Mouse (Mus musculus): ENCODE data around the gene Gm21028.
"Not testable (repeated sequence)": the region's sequence is repeated elsewhere in the genome, so short reads cannot be mapped to it uniquely, and the experiment has no call there.

The Gm21028 gene

DNA sequence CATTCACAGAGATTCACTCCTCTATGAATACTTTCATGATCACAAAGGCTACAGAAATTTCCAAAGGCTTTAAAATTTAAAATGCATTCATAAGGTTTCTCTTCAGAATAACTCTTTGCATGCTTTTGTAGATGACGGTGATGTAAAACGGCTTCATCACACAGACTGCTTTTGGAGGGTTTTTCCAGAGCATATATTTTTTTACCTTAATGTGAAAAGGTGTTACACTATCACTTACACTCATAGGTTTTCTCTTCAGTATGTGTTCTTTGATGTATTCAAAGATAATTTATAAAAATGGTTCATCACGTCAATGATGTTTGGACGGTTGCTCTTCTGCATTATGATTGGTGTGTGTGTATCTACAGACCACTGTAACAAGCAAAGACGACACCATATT, at the start of gene Gm21028:
Gm21028 (minus strand) TSS at position 101 of the 400 bp plus-strand sequence.
- DNase-seq (ENCODE audit: low read depth in 2 of 2, low spot score in 2 of 2), result no peak

- not testable (repeated sequence) for DNase-seq (ENCODE audit: low read depth in 2 of 2, low spot score in 2 of 2)
Observed at GRCm38 (mm10) chr7:42595666-42596065, 17.3 kb upstream of the Gm21028 start.

DNA sequence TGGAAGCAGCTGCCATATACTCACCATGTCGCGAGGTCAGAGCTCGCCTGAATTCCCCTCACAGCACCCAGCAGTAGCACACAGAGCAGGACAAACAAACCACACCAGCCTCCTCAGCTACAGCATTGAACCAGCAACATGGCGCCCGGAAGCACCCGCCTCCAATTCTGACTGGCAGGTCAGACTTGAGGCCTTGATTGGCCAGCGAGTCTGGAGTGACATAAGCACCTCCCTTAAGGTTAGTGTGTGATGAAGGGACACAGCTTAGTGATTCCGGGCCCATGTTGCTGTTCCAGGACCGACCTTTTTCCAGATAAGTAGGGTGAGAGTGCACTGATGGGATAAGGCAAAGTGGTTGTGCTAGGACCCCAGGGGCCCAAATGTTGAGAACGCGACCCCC, 14.0 kb upstream of the Gm21028 start, which contains the start of gene Zfp977:
Zfp977 (minus strand) TSS at position 135 of the 400 bp plus-strand sequence.
- DNase-seq (ENCODE audit: low read depth in 2 of 2, low spot score in 2 of 2), result not testable (repeated sequence)

DNA sequence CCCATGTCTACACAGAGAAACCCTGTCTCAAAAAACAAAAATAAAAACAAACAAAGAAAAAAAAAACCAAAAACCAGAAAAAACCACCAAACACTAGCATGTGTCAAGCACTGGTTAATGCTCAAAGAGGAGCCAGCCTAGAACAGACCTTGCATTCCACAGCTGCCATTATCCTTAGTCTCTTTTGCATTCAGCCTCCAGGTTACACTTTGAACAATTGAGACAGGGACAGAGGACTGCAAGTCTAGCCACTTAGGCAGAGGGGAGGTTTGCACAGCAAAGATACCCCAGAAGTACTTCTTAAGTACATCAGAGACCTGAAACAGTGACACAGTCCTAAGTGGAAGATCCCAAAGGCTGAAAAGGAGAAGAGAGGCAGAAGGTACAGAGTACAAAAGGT, 12.9 kb upstream of the Gm21028 start:
- DNase-seq (ENCODE audit: low read depth in 2 of 2, low spot score in 2 of 2), result not testable (repeated sequence)

DNA sequence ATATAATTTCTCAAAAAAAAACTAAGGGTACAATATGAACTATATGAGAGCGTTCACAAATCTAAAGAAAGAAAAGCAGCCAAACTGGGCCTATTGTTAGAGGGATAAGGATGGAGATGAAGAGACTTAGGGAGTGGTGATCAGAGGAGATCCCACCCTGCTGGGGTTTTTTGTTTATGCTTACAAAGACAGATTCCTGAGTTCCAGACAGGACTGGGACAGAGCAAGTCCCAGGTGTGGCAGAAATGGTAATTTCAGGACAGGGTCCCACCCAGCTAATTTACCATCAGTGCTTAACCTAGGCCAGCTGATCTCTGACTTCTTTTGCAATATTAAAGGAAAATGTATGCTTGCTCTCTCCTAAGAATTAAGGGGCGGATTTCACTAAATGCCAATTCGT, 26.6 kb downstream of the Gm21028 start:
- DNase-seq (ENCODE audit: low read depth in 2 of 2, low spot score in 2 of 2), result no peak

Data from CD8-positive naive resting alpha-beta T cell, adult 2 months (primary cell).